Mouse (Mus musculus) E14TG2a.4 (cell line): Measurements from ENCODE around the gene Fez1.

Source experiments
- CTCF ChIP-seq: conservative IDR thresholded peaks from 2 replicates; pipeline ENCODE4 v1.5.1; 2014; ENCODE audit warnings: low read length
- NANOG ChIP-seq: IDR thresholded peaks from 2 replicates; pipeline ENCODE4 v1.6.1; 2014; ENCODE audit warnings: borderline replicate concordance, low read length, mixed read lengths

DNA sequence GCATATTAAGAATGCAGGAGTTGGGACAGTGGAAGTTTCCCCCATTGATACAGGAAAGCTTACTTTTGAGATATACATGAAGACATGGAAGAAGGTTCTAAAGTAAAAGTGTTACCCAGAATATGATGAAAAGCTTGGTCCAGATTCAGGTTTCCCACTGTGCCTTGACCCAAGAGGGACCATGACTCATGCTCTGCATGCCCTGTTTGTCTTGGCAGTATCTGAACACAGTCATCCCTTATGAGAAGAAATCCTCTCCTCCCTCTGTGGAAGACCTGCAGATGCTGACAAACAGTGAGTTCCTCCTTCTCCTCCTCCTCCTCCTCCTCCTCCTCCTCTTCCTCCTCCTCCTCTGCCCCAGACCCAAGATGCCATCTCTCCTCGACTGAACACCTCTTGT, 48.6 kb downstream of the Fez1 start:
- TF ChIP-seq CTCF = no peak
- TF ChIP-seq NANOG = no peak
